14 mouse cellular contexts compared by ENCODE assay signal in the genomic region with DNA sequence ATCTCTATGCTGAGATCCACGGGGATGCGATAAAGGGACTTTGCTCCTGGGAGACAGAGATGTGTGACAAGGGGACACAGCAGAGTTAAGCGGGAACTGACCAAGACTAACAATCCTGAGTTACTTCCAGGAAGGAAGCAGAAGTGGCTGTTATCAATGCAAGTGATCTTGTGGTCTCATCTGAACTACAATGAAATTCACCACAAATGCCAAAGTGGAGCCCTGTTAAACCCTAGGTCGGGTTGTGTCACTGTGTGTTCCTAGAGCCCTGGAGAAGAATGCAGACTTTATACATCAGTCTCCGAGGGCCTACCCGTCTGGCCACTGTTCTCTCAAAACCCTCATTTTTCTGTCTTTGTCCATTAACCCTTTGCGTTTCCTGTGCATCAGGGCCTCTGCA. TPM values are rescaled to one million over a fixed set of nuclear protein-coding genes. Genes with fewer than 3 reads are reported as not detected.
DNase-seq lines count a peak whose midpoint lies in the region; ATAC-seq lines count a peak whose summit lies in the region.
"Had no signal": no experiment of that assay in that cellular context is flagged by ENCODE, and none has a peak within 500 bp of the region (broad histone marks: within the 10 kb centered on the region; RNA-seq: fewer than 3 reads in every experiment).

No protein-coding gene starts in this region.

- no peak overlapping the region for H3K4me3 ChIP-seq in kidney, embryonic 14.5 days (ENCODE audit: low read length)
- H3K4me3 ChIP-seq in forebrain, embryonic 14.5 days (ENCODE audit: low read depth, low read length): no peak overlapping the region
- no peak overlapping the region for H3K4me3 ChIP-seq in midbrain, embryonic 14.5 days (replicated peaks; ENCODE audit: low read depth, low read length)
- H3K4me3 ChIP-seq: megakaryocyte, embryonic 14.5 days had no signal

- H3K4me2 ChIP-seq in kidney, embryonic 14.5 days (replicated peaks; ENCODE audit: low read depth, low read length): no peak overlapping the region
- H3K4me2 ChIP-seq in forebrain, embryonic 14.5 days (ENCODE audit: low read length): no peak overlapping the region; the same call in 1 of the 2 replicates
- H3K4me2 ChIP-seq in midbrain, embryonic 14.5 days (ENCODE audit: low read length): peak overlapping the region; percentile 20; the same call in 1 of the 2 replicates

- 52% methylated on average over 7 of the region's 7 CpGs for WGBS in kidney, embryonic 14.5 days
- 25% methylated on average over 7 of the region's 7 CpGs for WGBS in forebrain, embryonic 14.5 days
- 52% methylated on average over 7 of the region's 7 CpGs for WGBS in midbrain, embryonic 14.5 days

- H3K9me3 ChIP-seq in kidney, embryonic 14.5 days (ENCODE audit: control insufficient read depth, low read length): no peaks in the 10 kb centered on the region
- no peaks in the 10 kb centered on the region for H3K9me3 ChIP-seq in forebrain, embryonic 14.5 days (replicated peaks; ENCODE audit: control insufficient read depth, low read length)
- H3K9me3 ChIP-seq in midbrain, embryonic 14.5 days (ENCODE audit: control insufficient read depth, low read length): no peaks in the 10 kb centered on the region
- H3K9me3 ChIP-seq: megakaryocyte, embryonic 14.5 days had no signal

- ATAC-seq in kidney, embryonic 14.5 days (ENCODE audit: low FRiP score, low TSS enrichment): no peak
- ATAC-seq in forebrain, embryonic 14.5 days: no peak
- no peak for ATAC-seq in midbrain, embryonic 14.5 days (ENCODE audit: low FRiP score, low TSS enrichment)
- ATAC-seq: CD4-positive, CD25-positive, alpha-beta regulatory T cell, adult 4 months had no signal

- H3K36me3 ChIP-seq in kidney, embryonic 14.5 days (ENCODE audit: control insufficient read depth, insufficient read depth, low read length): no peaks in the 10 kb centered on the region
- no peaks in the 10 kb centered on the region for H3K36me3 ChIP-seq in forebrain, embryonic 14.5 days (ENCODE audit: control insufficient read depth, insufficient read depth, low read length)
- H3K36me3 ChIP-seq in midbrain, embryonic 14.5 days (ENCODE audit: control insufficient read depth, insufficient read depth, low read length): no peaks in the 10 kb centered on the region

- H3K4me1 ChIP-seq in kidney, embryonic 14.5 days (ENCODE audit: control insufficient read depth, insufficient read depth, low read length): peaks cover 6% of the 10 kb centered on the region; the same call in 1 of the 2 replicates
- peaks cover 20% of the 10 kb centered on the region for H3K4me1 ChIP-seq in forebrain, embryonic 14.5 days (ENCODE audit: control insufficient read depth, insufficient read depth, low read length)
- H3K4me1 ChIP-seq in midbrain, embryonic 14.5 days (ENCODE audit: control insufficient read depth, insufficient read depth, low read length): peaks cover 20% of the 10 kb centered on the region

- intact Hi-C loops in left cerebral cortex, postnatal 36 days (cut with DNase I): no loop called here

- peak overlapping the region; percentile 20; the same call in 1 of the 2 replicates for H3K27ac ChIP-seq in kidney, embryonic 14.5 days (ENCODE audit: low read depth, low read length)
- H3K27ac ChIP-seq in forebrain, embryonic 14.5 days (ENCODE audit: low read depth, low read length): peak overlapping the region; percentile 27; the same call in 1 of the 2 replicates
- peak overlapping the region; percentile 39 for H3K27ac ChIP-seq in midbrain, embryonic 14.5 days (replicated peaks; ENCODE audit: low read depth, low read length)

- no peaks in the 10 kb centered on the region for H3K27me3 ChIP-seq in kidney, embryonic 14.5 days (ENCODE audit: control insufficient read depth, insufficient read depth, low read length)
- 0 out of 2 replicates have a peak, but pooled peaks cover 9% of the 10 kb centered on the region for H3K27me3 ChIP-seq in forebrain, embryonic 14.5 days (replicated peaks; ENCODE audit: control insufficient read depth, insufficient read depth, low read length)
- H3K27me3 ChIP-seq in midbrain, embryonic 14.5 days (ENCODE audit: control insufficient read depth, insufficient read depth, low read length): no peaks in the 10 kb centered on the region

- H3K9ac ChIP-seq in kidney, embryonic 14.5 days (ENCODE audit: low read depth, low read length): no peak overlapping the region
- no peak overlapping the region for H3K9ac ChIP-seq in forebrain, embryonic 14.5 days (ENCODE audit: low read length)
- H3K9ac ChIP-seq in midbrain, embryonic 14.5 days (replicated peaks; ENCODE audit: low read length): no peak overlapping the region

- DNase-seq in kidney, postnatal 4 days: no peak
- DNase-seq in c-Kit-positive CD71-negative TER-119-negative erythroid progenitor cells, embryonic 14.5 days (ENCODE audit: low read depth): peak; percentile 8
- peak; percentile 19 for DNase-seq in forebrain, embryonic 14.5 days (ENCODE audit: low spot score)
- peak; percentile 30 for DNase-seq in midbrain, embryonic 14.5 days
- no peak for DNase-seq in left cerebral cortex, postnatal 36 days (ENCODE audit: low spot score in 2 of 2)
- no peak for DNase-seq in adrenal gland, postnatal 36 days
- DNase-seq in heart, adult 8-10 months (ENCODE audit: low spot score): no peak
- DNase-seq: cerebellum, adult 2 months; gastrocnemius, postnatal 10 days; heart, postnatal 10 days; thymus, postnatal 4 days had no signal

RNA-seq across cellular contexts. Expression of a gene that starts 8.0 kb away (rescaled TPM):
- 3.4 and 8.9 TPM in 2 replicates for polyA plus RNA-seq in kidney, embryonic 14.5 days (2014; fragmentation: Nextera tagmentation; extraction: Ambion mirVana)
- polyA plus RNA-seq in forebrain, embryonic 14.5 days (2014; fragmentation: Nextera tagmentation; extraction: Ambion mirVana): 0.09 TPM in 2 replicates
- not detected in 2 replicates for polyA plus RNA-seq in midbrain, embryonic 14.5 days (2014; fragmentation: Nextera tagmentation; extraction: Ambion mirVana)
- total RNA-seq in left cerebral cortex, postnatal 36 days (2021): under 1 TPM in 1 of 2 experiments, not detected in 1; 0.10 TPM
- total RNA-seq in adrenal gland, postnatal 36 days (2021): not detected
- 10 to 100 TPM; 20.2 to 32.3 (median 24.9) TPM for total RNA-seq in heart, adult 8-10 months (2022)

Comparison
In these comparisons a context has a peak if more than half of its experiments do, and no peak if none do; other contexts are left out.
1. DNase-seq: peak in c-Kit-positive CD71-negative TER-119-negative erythroid progenitor cells, embryonic 14.5 days (single experiment), forebrain, embryonic 14.5 days (single experiment) and midbrain, embryonic 14.5 days (single experiment); none in kidney, postnatal 4 days (0 of 2), left cerebral cortex, postnatal 36 days (0 of 2), adrenal gland, postnatal 36 days (0 of 2) and heart, adult 8-10 months (single experiment).
2. RNA of a gene that starts 8.0 kb away (total RNA-seq): 20.2 to 32.3 TPM in heart, adult 8-10 months; 0.10 TPM in left cerebral cortex, postnatal 36 days and not detected in adrenal gland, postnatal 36 days; every median in the first group is over 10 times any median in the second.
3. Peak in every context shown above with its lines, with median percentiles within 50 percentile points of each other: H3K27ac ChIP-seq.